Mouse (Mus musculus) left cerebral cortex, postnatal 14 days (tissue): ENCODE measurements around the gene Tbxa2r. TPM values are rescaled to one million over a fixed set of nuclear protein-coding genes. Genes with fewer than 3 reads are reported as not detected.

Experiments used
- DNase-seq, 2 experiments: peaks; one replicate each; pipeline ENCODE4 v3.0.0; 2021 to 2022; ENCODE audit warnings: low spot score in 2 of 2, mixed read lengths in 1 of 2
- intact Hi-C: fragments of 180-260 bp; cut with DNase I; formaldehyde crosslinking; loops from one replicate; pipeline ENCODE4 v1.15.1; 2025
- total RNA-seq, 2 experiments: library from RNA; stranded (reverse); gene quantifications; 2 replicates each; pipeline ENCODE4 v1.2.3; 2021

The Tbxa2r gene
- total RNA-seq, 2 experiments from 2014 or later, result 1.3 to 1.5 TPM

- intact Hi-C loops, result no loop called here
- no peak for DNase-seq
Measured at GRCm38 (mm10) chr10:81358209-81358608, 29.7 kb downstream of the Tbxa2r start.

- no peak for DNase-seq
- intact Hi-C loops, result no loop called here
Measured at GRCm38 (mm10) chr10:81358841-81359240, 30.3 kb downstream of the Tbxa2r start.

- intact Hi-C loops, result no loop called here
Measured at GRCm38 (mm10) chr10:81360721-81361120, 32.2 kb downstream of the Tbxa2r start.

GRCm38 (mm10) chr10:81362336-81362949, 33.9 kb downstream of the Tbxa2r start:
- DNase-seq, result no peak
- intact Hi-C loops, result no loop called here

More at GRCm38 (mm10) chr10:81360721-81361120, 32.2 kb downstream of the Tbxa2r start:
- DNase-seq, result no peak

- no peak for DNase-seq
- intact Hi-C loops, result no loop called here
Measured at GRCm38 (mm10) chr10:81363436-81364346, 35.2 kb downstream of the Tbxa2r start.

- DNase-seq, result no peak
- intact Hi-C loops, result no loop called here
Measured at GRCm38 (mm10) chr10:81364666-81365065, 36.1 kb downstream of the Tbxa2r start.

GRCm38 (mm10) chr10:81365073-81365472, 36.5 kb downstream of the Tbxa2r start:
- intact Hi-C loops, result no loop called here
- no peak for DNase-seq

- intact Hi-C loops, result no loop called here
- DNase-seq, result no peak
Measured at GRCm38 (mm10) chr10:81365672-81366476, 37.3 kb downstream of the Tbxa2r start, which contains the start of gene 4930404N11Rik. Gene 4930404N11Rik (minus strand): TSS chr10:81365816.

- intact Hi-C loops, result no loop called here
- no peak for DNase-seq
Measured at GRCm38 (mm10) chr10:81366477-81367206, 38.1 kb downstream of the Tbxa2r start.

- no peak for DNase-seq
- intact Hi-C loops, result no loop called here
Measured at GRCm38 (mm10) chr10:81367207-81367495, 38.6 kb downstream of the Tbxa2r start.

GRCm38 (mm10) chr10:81375322-81375721, 46.8 kb downstream of the Tbxa2r start:
- intact Hi-C loops, result no loop called here
- DNase-seq, result no peak

- DNase-seq, result no peak
- intact Hi-C loops, result no loop called here
Measured at GRCm38 (mm10) chr10:81376561-81377361, 48.2 kb downstream of the Tbxa2r start.

- intact Hi-C loops, result no loop called here
- no peak for DNase-seq
Measured at GRCm38 (mm10) chr10:81377362-81377664, 48.8 kb downstream of the Tbxa2r start.

GRCm38 (mm10) chr10:81377793-81378552, 49.4 kb downstream of the Tbxa2r start, which contains the start of gene Fzr1:
Gene Fzr1 (minus strand): TSS chr10:81378516.
- intact Hi-C loops, result no loop called here
- DNase-seq, result no peak

- intact Hi-C loops, result no loop called here
- peak; percentile 100 for DNase-seq
Measured at GRCm38 (mm10) chr10:81378553-81379182, 50.1 kb downstream of the Tbxa2r start.

- intact Hi-C loops, result no loop called here
- no peak for DNase-seq
Measured at GRCm38 (mm10) chr10:81379183-81379553, 50.6 kb downstream of the Tbxa2r start.

- intact Hi-C loops, result no loop called here
Measured at GRCm38 (mm10) chr10:81379809-81380378, 51.4 kb downstream of the Tbxa2r start.

More at GRCm38 (mm10) chr10:81379809-81380378, 51.4 kb downstream of the Tbxa2r start:
- no peak for DNase-seq
